Mouse (Mus musculus) kidney, postnatal 0 days (tissue): Measurements from ENCODE around the gene Kif16b. TPM values are rescaled to one million over a fixed set of nuclear protein-coding genes. Genes with fewer than 3 reads are reported as not detected.
"Not testable (repeated sequence)": the region's sequence is repeated elsewhere in the genome, so short reads cannot be mapped to it uniquely, and the experiment has no call there.

Experiments used
- ATAC-seq: fragments of 200-750 bp; cut with Nextera tagmentation; replicated peaks from 2 replicates; pipeline ENCODE4 v1.8.0; 2017; ENCODE audit warnings: low read depth, moderate number of reproducible peaks, moderate TSS enrichment, moderate library complexity; ENCODE audit not compliant: low FRiP score
- DNase-seq: peaks from one replicate; pipeline ENCODE4 v3.0.0-alpha.2; 2016; ENCODE audit warnings: low spot score
- H3K27ac ChIP-seq: fragments of 300-500 bp; sonication (generic); 2 replicates; pipeline ENCODE4 v1.5.1; 2014; ENCODE audit warnings: mild to moderate bottlenecking
- H3K27me3 ChIP-seq: fragments of 300-500 bp; sonication (generic); 2 replicates; pipeline ENCODE4 v1.6.1; 2014; ENCODE audit warnings: low read length, mixed read lengths; ENCODE audit not compliant: insufficient read depth
- H3K36me3 ChIP-seq: fragments of 300-500 bp; sonication (generic); 2 replicates; pipeline ENCODE4 v1.6.1; 2014; ENCODE audit warnings: low read length, mixed read lengths; ENCODE audit not compliant: insufficient read depth
- H3K4me1 ChIP-seq: fragments of 300-500 bp; sonication (generic); replicated peaks from 2 replicates; pipeline ENCODE4 v1.6.1; 2014; ENCODE audit warnings: antibody characterized with exemption, low read length, mixed read lengths; ENCODE audit not compliant: insufficient read depth
- H3K4me2 ChIP-seq: fragments of 300-500 bp; sonication (generic); 2 replicates; pipeline ENCODE4 v1.6.1; 2014; ENCODE audit warnings: mild to moderate bottlenecking, low read length, moderate library complexity, mixed read lengths
- H3K4me3 ChIP-seq: fragments of 300-500 bp; sonication (generic); replicated peaks from 2 replicates; pipeline ENCODE4 v1.5.1; 2014; ENCODE audit warnings: low read depth, low read length
- H3K9ac ChIP-seq: fragments of 300-500 bp; sonication (generic); 2 replicates; pipeline ENCODE4 v1.6.1; 2014; ENCODE audit warnings: low read depth, low read length
- H3K9me3 ChIP-seq: fragments of 300-500 bp; sonication (generic); replicated peaks from 2 replicates; pipeline ENCODE4 v1.6.1; 2016; ENCODE audit warnings: low read length, inconsistent platforms, mixed read lengths
- CTCF ChIP-seq: IDR thresholded peaks from 2 replicates; pipeline ENCODE4 v1.5.1; 2016; ENCODE audit warnings: antibody characterized with exemption, low read depth, mild to moderate bottlenecking, moderate library complexity
- WGBS: fragments of 180-500 bp; shearing (Covaris S2); extraction: QIAGEN DNeasy Blood & Tissue Kit; methylation state at CpG from one replicate; pipeline ENCODE4 v1.1.7; 2014; 5-methylcytosine and 5-hydroxymethylcytosine counted together
- polyA plus RNA-seq: library from polyadenylated mRNA; unstranded; fragments of >200 nt; fragmentation: Nextera tagmentation; extraction: Ambion mirVana; gene quantifications from 2 replicates; pipeline ENCODE4 v1.2.1, GENCODE M21; 2015

Gene Kif16b
- polyA plus RNA-seq, 1 experiment from 2014 or later: 18.9 TPM

DNA sequence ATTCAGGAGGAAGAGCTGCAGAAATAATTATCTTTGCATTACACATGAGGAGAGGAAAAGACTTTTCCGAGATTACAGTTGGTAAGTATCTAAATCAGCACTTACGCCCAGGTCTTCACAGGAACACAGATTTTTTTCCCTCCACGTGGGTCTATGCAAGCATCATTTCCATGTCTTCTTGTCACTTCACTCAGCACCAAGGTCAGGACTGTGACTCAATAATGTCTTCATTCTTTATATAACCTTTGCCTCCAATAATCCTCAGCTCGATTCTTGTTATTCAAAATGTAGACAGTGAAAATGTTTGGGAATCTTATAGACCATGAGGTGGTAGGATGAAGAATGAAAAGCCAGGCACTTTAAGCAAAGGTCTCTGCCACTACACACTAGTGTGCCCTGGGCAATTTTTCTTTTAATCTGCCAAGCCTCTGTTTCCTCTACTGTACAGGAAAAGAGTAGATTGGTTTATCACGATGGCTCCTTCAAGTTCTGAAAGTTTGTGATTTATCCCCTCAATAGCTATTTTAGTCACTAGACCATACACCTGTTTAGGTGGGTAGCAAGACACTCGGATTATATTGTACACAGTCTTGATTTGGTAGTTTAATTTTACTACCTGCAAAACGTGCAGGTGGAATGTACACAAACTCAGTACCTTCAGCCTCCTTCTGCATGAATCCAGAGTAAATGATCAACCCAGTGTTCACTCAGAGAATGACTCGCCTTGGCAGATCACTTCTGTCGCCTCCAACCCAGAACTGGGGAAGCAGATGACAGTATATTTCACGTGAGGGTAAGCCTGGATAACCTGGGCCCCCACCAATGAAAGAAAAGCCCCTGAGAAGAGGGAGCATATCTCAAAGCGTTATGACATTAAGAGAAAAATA, 316.2 kb downstream of the Kif16b start:
- Histone ChIP-seq H3K27me3 (no peaks in the 10 kb centered on the region), H3K4me3 (no peak overlapping the region), H3K9me3 (no peaks in the 10 kb centered on the region), H3K9ac (no peak overlapping the region), H3K36me3 (no peaks in the 10 kb centered on the region), H3K4me1 (no peaks in the 10 kb centered on the region), H3K27ac (no peak overlapping the region), H3K4me2 (no peak overlapping the region)
- DNase-seq (no peak), ATAC-seq (peak; percentile 76)
- no peak for TF ChIP-seq CTCF
- 62% methylated on average over 11 of the region's 11 CpGs for WGBS

DNA sequence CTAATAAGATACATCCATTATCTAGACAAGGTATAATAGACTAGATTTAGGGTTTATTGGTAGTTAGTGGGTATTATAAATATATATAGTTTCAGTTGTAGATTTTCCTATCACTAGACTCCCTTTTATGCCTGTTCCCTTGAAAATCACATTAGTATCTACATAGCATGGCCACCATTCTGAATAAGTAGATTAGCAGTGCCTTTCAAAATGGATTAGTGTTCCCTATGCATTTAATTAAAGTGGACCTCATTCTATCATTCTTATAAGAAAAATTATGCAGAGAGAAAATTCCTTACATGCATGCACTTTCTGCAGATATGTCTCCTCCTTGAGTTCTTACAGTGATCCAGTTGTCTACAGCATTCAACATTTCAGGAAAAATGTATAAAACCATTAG, 320.9 kb downstream of the Kif16b start:
- H3K27ac ChIP-seq: no peak overlapping the region
- ATAC-seq: no peak

DNA sequence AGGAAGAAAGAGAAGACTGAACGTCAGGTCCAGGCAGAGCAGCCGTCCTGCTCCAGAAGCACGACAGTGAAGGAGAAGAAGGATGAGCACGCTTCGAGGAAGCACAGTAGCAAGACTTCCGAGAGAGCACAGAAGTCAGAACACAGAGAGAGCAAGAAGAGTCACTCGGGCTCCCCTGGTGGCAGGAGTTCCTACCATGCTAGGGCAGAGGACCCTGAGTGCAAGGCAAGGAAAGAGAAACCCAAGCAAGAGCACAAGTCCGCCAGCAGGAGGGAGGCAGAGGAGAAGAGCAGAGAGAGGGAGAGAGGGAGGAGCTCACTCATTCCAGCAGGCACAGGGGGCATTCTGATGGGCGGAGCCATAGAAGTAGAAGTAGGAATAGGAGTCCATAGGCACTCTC, 323.9 kb downstream of the Kif16b start:
- not testable (repeated sequence) for H3K4me2 ChIP-seq, H3K27ac ChIP-seq, H3K9me3 ChIP-seq, ATAC-seq, H3K4me3 ChIP-seq, H3K36me3 ChIP-seq, DNase-seq, H3K4me1 ChIP-seq, H3K27me3 ChIP-seq, H3K9ac ChIP-seq
- 68% methylated on average over 9 of the region's 9 CpGs for WGBS
- TF ChIP-seq CTCF: peak; percentile 37; the same call in 1 of the 2 replicates

More for the DNA sequence above, 320.9 kb downstream of the Kif16b start:
- Histone ChIP-seq H3K27me3 (no peaks in the 10 kb centered on the region), H3K4me3 (no peak overlapping the region), H3K4me2 (no peak overlapping the region), H3K9me3 (no peaks in the 10 kb centered on the region), H3K4me1 (no peaks in the 10 kb centered on the region), H3K9ac (no peak overlapping the region), H3K36me3 (no peaks in the 10 kb centered on the region)
- no peak for DNase-seq
- TF ChIP-seq CTCF: no peak

DNA sequence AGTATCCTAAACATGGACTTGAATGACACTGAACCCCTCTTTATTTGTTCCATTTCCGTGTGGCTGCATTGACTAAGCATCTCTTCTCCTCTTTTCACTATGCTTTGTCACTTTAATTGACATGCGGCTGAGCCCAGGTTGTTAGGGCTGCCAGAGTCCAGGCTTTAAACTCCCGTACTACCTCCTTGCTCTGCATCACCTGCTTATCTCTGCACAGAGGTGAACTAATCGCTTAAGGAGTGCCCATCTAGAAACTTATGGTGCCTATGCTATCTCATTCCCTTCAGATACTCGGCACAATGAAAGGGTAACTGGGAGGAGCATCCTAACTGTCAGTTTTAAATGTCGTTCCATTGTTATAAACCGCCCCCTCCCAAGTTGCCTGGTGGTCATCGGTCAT, 331.6 kb downstream of the Kif16b start:
- Histone ChIP-seq H3K36me3 (no peaks in the 10 kb centered on the region), H3K4me2 (no peak overlapping the region), H3K4me1 (no peaks in the 10 kb centered on the region), H3K9me3 (no peaks in the 10 kb centered on the region), H3K27ac (no peak overlapping the region), H3K4me3 (no peak overlapping the region), H3K27me3 (no peaks in the 10 kb centered on the region), H3K9ac (no peak overlapping the region)
- TF ChIP-seq CTCF: no peak
- 79% methylated on average over 8 of the region's 8 CpGs for WGBS
- DNase-seq (no peak), ATAC-seq (no peak)

Other genes starting within 250 kb of the Kif16b start
- gene Snrpb2, start 161.5 kb upstream of the Kif16b start, polyA plus RNA-seq: 88.3 and 95.3 TPM in 2 replicates
- not detected in 2 replicates for gene Otor, start 176.9 kb upstream of the Kif16b start, polyA plus RNA-seq